ENCODE assay signal across 18 mouse cellular contexts in the genomic region with DNA sequence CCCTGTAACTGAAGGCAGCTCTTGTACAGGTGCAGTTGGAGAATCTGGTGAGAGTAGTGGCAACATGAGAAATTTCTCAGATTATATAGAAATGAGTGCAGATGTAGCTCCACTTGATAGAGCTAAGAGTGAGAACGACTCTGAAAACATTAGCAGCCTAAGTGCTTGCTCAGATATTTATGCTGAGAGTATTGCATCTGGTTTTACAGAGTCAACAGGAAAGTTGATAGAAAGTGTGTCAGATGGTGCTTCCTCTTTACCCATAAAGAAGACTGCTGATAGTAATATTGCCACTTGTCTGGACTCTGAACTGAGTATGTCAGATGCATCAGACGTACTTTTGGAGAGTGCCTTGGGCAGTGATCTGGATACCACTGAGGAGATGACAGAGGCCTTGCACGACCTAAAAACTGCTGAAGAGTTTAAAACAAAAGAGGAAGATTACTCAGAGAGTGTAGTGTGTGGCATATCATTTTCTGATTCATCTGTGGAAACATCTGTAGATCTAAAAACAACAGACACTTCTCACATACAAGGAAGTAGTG. TPM values are rescaled to one million over a fixed set of nuclear protein-coding genes. Genes with fewer than 3 reads are reported as not detected.
"Had no signal": no experiment of that assay in that cellular context is flagged by ENCODE, and none has a peak within 500 bp of the region (broad histone marks: within the 10 kb centered on the region; RNA-seq: fewer than 3 reads in every experiment).

No protein-coding gene starts in this region.

- H3K27me3 ChIP-seq: intestine, embryonic 15.5 days; kidney, embryonic 15.5 days; limb, embryonic 13.5 days; liver, embryonic 15.5 days; midbrain, embryonic 13.5 days had no signal

- H3K4me1 ChIP-seq: intestine, embryonic 15.5 days; kidney, embryonic 15.5 days; limb, embryonic 10.5 days; limb, embryonic 13.5 days; liver, embryonic 15.5 days; midbrain, embryonic 13.5 days had no signal

- H3K9ac ChIP-seq: intestine, embryonic 15.5 days; kidney, embryonic 15.5 days; limb, embryonic 13.5 days; liver, embryonic 15.5 days; midbrain, embryonic 13.5 days had no signal

- H3K27ac ChIP-seq: intestine, embryonic 15.5 days; kidney, embryonic 15.5 days; limb, embryonic 10.5 days; limb, embryonic 13.5 days; liver, embryonic 15.5 days; midbrain, embryonic 13.5 days had no signal

- DNase-seq: kidney, adult 11 months; kidney, adult 8-10 months; kidney, postnatal 10 days; kidney, postnatal 36 days; lung, adult 2 months; lung, postnatal 14 days; lung, postnatal 4 days; right cerebral cortex, adult 18-20 months; right cerebral cortex, postnatal 25 days; thymus, postnatal 25 days had no signal

- H3K4me2 ChIP-seq: intestine, embryonic 15.5 days; kidney, embryonic 15.5 days; limb, embryonic 13.5 days; liver, embryonic 11.5 days; liver, embryonic 15.5 days; midbrain, embryonic 13.5 days had no signal

- ATAC-seq: intestine, embryonic 15.5 days; midbrain, embryonic 13.5 days had no signal

- H3K4me3 ChIP-seq: intestine, embryonic 15.5 days; kidney, embryonic 15.5 days; limb, embryonic 10.5 days; limb, embryonic 13.5 days; liver, embryonic 15.5 days; midbrain, embryonic 13.5 days had no signal

- H3K9me3 ChIP-seq: intestine, embryonic 15.5 days; kidney, embryonic 15.5 days; limb, embryonic 10.5 days; limb, embryonic 13.5 days; liver, embryonic 15.5 days; midbrain, embryonic 13.5 days had no signal

RNA-seq across cellular contexts. Expression of a gene that starts 48.8 kb away (rescaled TPM):
- total RNA-seq: megakaryocyte, adult 5-6 weeks had no signal
